Mouse (Mus musculus) erythroblast, embryonic 14.5 days (primary cell): Measurements from ENCODE around the gene Dpp6.
"Not testable (repeated sequence)": the region's sequence is repeated elsewhere in the genome, so short reads cannot be mapped to it uniquely, and the experiment has no call there.

Experiments
- GATA1 ChIP-seq: IDR thresholded peaks from 2 replicates; pipeline ENCODE4 v1.6.1; 2012; ENCODE audit warnings: low read length, inconsistent platforms, mixed read lengths
- TAL1 ChIP-seq: IDR thresholded peaks from 3 replicates; pipeline ENCODE4 v1.6.1; 2012; ENCODE audit warnings: low read length, inconsistent platforms, mixed read lengths

DNA sequence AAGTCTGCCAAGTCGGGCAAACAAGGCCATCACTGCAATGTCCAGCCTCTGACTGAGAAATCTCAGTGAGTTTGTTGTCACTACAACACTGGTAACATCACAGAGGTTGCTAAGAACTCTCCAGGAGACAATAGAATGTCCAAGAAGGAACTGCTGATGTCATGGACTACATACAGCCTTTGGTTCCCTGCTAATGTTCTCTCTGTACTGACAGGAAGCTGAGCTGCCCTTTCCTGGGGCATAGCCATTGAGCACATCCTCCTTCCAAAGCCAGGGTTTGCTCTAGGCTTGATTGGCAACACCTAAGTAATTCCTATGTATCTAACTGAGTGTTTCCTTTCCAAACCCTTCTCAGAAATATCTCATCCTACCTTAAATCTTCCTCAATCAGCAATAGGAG lies 684.3 kb downstream of the Dpp6 start, which contains the start of gene Speer4b:
- TF ChIP-seq GATA1, TAL1: not testable (repeated sequence)
